Mouse (Mus musculus): Measurements from ENCODE around the gene Iyd.

- no peak for TF ChIP-seq CTCF (IDR thresholded peaks at IDR 0.05; ENCODE audit: borderline replicate concordance, control insufficient read depth, extremely low read depth, insufficient read depth, low read length, poor library complexity)
- no peak for TF ChIP-seq POLR2A (IDR thresholded peaks at IDR 0.05; ENCODE audit: control insufficient read depth, extremely low read depth, insufficient read depth, low read length, poor library complexity)
These were observed 56.7 kb downstream of the Iyd start for GRCm38 (mm10) chr10:3596697-3597096.
